Mouse (Mus musculus) mature B cell (primary cell): ENCODE data around the gene Rims4.

Source experiments
- in situ Hi-C: fragments of 300-500 bp; cut with MboI; formaldehyde crosslinking; loops from 2 replicates; pipeline ENCODE4 v1.14.3; 2019

Gene Rims4

GRCm38 (mm10) chr2:163869783-163870182 is 48.7 kb downstream of the Rims4 start:
- in situ Hi-C loops, result no loop called here

GRCm38 (mm10) chr2:163866061-163866460 is 52.4 kb downstream of the Rims4 start:
- in situ Hi-C loops, result no loop called here

- in situ Hi-C loops, result no loop called here
Measured at GRCm38 (mm10) chr2:163865311-163865710, 53.2 kb downstream of the Rims4 start.

GRCm38 (mm10) chr2:163858254-163858947 is 60.1 kb downstream of the Rims4 start:
- in situ Hi-C loops, result no loop called here

GRCm38 (mm10) chr2:163857233-163857632 is 61.2 kb downstream of the Rims4 start:
- in situ Hi-C loops, result no loop called here

GRCm38 (mm10) chr2:163853461-163853901 is 65.0 kb downstream of the Rims4 start, which contains the start of gene Kcnk15:
Gene Kcnk15 (plus strand): TSS chr2:163853651.
- in situ Hi-C loops, result no loop called here

- in situ Hi-C loops, result no loop called here
Measured at GRCm38 (mm10) chr2:163842043-163842442, 76.4 kb downstream of the Rims4 start.

GRCm38 (mm10) chr2:163839519-163839918 is 79.0 kb downstream of the Rims4 start:
- in situ Hi-C loops, result no loop called here

GRCm38 (mm10) chr2:163838043-163838442 is 80.4 kb downstream of the Rims4 start:
- in situ Hi-C loops, result no loop called here

GRCm38 (mm10) chr2:163831163-163831562 is 87.3 kb downstream of the Rims4 start:
- in situ Hi-C loops, result no loop called here

- in situ Hi-C loops, result no loop called here
Measured at GRCm38 (mm10) chr2:163826494-163826893, 92.0 kb downstream of the Rims4 start.

GRCm38 (mm10) chr2:163825861-163826260 is 92.6 kb downstream of the Rims4 start:
- in situ Hi-C loops, result no loop called here

GRCm38 (mm10) chr2:163823771-163824170 is 94.7 kb downstream of the Rims4 start:
- in situ Hi-C loops, result no loop called here

GRCm38 (mm10) chr2:163823248-163823647 is 95.2 kb downstream of the Rims4 start:
- in situ Hi-C loops, result no loop called here

- in situ Hi-C loops, result no loop called here
Measured at GRCm38 (mm10) chr2:163820607-163821006, 97.9 kb downstream of the Rims4 start, which contains the start of gene Ccn5. Gene Ccn5 (plus strand): TSS chr2:163820861.

GRCm38 (mm10) chr2:163814739-163815465 is 103.6 kb downstream of the Rims4 start:
- in situ Hi-C loops, result no loop called here

- in situ Hi-C loops, result no loop called here
Measured at GRCm38 (mm10) chr2:163813077-163813476, 105.4 kb downstream of the Rims4 start.
